Mouse (Mus musculus) bone marrow macrophage, adult 2 months (primary cell): ENCODE measurements around the gene Kcnh2. TPM values are rescaled to one million over a fixed set of nuclear protein-coding genes. Genes with fewer than 3 reads are reported as not detected.
A peak's percentile ranks its signal among the peaks of the same experiment; 100 is the strongest.

ENCODE experiments used
- H3K27ac ChIP-seq: 2 replicates; pipeline ENCODE4 v1.5.1; 2012; ENCODE audit warnings: low read depth, low read length; ENCODE audit not compliant: insufficient read depth
- H3K4me1 ChIP-seq: 2 replicates; pipeline ENCODE4 v1.6.1; 2012; ENCODE audit warnings: low read length; ENCODE audit not compliant: control insufficient read depth, insufficient read depth
- H3K4me3 ChIP-seq: 2 replicates; pipeline ENCODE4 v1.5.1; 2012; ENCODE audit warnings: mild to moderate bottlenecking, low read length, moderate library complexity; ENCODE audit not compliant: insufficient read depth
- CTCF ChIP-seq: IDR thresholded peaks from 2 replicates; pipeline ENCODE4 v1.5.1; 2012; ENCODE audit warnings: low read depth, mild to moderate bottlenecking, low read length, moderate library complexity
- POLR2A ChIP-seq: IDR thresholded peaks from 2 replicates; pipeline ENCODE4 v1.6.1; 2012; ENCODE audit warnings: mild to moderate bottlenecking, low read depth, low read length, borderline replicate concordance
- polyA plus RNA-seq: library from polyadenylated mRNA; stranded (reverse); fragments of >200 nt; gene quantifications from 2 replicates; pipeline ENCODE4 v1.2.4, GENCODE M21; 2012; ENCODE audit not compliant: missing spikeins, insufficient read depth, insufficient read length

Gene Kcnh2
- polyA plus RNA-seq, 1 experiment: not detected

DNA sequence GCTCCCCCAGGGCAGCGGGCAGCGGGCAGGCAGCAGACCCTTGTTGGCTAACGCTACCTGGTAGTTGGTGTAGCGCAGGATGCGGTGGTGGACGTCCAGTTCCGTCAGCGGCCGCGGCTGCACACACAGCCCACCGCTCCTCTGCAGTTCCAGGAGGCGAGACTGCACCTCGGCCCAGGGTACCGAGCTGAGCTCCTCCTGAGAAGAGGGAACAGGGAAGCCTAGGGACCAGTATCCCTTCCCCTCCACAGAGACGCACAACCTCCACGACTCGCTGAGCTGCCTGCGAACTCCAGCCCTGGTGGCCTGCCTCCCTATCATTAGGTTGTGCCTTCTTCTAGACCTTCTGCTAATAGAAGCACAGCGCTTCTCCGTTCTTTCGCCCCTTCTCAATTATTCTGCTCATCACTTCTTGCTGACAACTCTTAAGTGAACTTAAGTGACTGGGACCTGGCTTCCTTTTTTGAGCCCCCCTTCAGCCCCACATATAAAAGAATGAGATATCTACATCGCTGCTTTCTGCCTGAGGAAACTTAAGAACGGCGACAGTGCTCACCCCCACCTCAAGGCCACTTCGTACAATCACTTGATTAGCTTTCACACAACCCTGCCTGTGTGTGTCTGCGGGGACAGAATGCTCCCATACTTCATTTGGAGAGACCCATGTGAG lies 37.0 kb upstream of the Kcnh2 start:
- peaks cover 49% of the 10 kb centered on the region for H3K4me1 ChIP-seq
- H3K4me3 ChIP-seq: peak overlapping the region; percentile 80
- H3K27ac ChIP-seq: peak overlapping the region; percentile 93
- no peak for TF ChIP-seq CTCF
- no peak for TF ChIP-seq POLR2A

DNA sequence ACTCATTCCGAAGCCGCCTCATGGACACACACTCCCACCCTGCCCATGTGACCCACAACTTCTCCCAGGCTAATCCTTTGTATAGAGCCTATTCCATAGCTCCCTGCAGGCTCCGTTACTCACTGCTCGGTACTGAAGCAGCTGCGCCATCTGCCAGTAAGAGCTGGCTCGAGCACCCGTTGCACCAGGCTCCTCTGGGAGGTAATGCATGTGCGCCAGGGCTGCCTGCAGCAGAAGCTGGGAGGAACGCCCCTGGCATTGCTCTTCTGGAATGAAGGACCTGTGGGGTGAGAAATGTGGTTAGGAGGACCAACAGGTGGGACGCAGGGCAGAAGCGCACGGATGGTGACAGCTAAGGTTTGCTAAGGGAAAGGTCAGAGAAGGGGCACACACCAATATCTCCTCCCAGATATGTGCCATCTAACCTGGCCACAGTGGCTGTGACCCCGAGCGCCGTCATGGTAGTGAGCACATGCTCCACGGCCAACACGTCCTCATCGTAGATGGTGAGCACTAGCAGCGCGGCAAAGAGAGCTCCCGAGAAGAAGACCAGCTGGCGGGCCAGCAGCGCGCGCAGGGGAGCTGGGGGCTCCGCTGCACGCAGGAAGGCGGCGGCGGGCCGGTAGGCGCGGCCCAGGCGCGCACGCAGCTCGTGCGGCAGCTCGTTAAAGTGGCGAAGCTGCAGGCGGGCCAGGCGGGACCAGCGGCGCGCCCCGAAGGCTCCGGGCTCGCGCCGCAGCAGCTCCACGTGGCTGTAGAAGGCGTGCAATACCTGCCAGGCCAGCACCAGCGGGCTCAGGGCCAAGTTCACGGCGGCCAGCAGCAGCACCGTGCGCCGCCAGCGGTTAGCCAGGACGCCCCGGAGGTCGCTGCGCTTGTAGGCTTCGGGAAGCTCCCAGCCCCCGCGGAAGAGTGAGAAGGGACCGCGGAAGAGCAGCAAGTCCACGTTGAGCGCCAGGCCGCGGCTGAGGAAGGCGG lies 36.1 kb upstream of the Kcnh2 start:
- Histone ChIP-seq H3K4me3 (peak overlapping the region; percentile 80), H3K4me1 (peaks cover 42% of the 10 kb centered on the region), H3K27ac (peak overlapping the region; percentile 93)
- TF ChIP-seq CTCF: no peak
- TF ChIP-seq POLR2A: no peak

GRCm38 (mm10) chr5:24385887-24386550 lies 34.6 kb upstream of the Kcnh2 start:
- Histone ChIP-seq H3K4me1 (peaks cover 41% of the 10 kb centered on the region), H3K4me3 (no peak overlapping the region), H3K27ac (no peak overlapping the region)
- no peak for TF ChIP-seq CTCF
- no peak for TF ChIP-seq POLR2A

DNA sequence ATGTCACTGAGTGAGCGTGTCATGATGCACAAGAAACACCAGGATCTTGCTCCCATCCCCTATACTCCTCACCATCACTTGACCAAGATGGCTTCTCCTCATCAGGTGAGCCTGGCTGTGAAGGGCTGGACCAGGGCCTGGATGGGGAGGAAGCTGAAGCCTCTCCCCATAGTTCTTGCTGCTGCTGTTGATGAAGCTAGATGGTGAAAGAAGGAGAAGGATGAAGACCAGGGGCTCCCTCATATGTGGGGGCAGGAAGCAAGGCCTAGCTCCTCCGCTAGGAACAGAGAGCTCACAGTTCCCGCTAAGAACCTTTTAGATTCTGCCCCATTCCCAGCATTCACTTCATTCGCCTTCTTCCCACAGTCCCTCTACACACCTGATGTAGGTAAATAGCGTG lies 34.0 kb upstream of the Kcnh2 start:
- TF ChIP-seq CTCF (no peak), POLR2A (no peak)
- Histone ChIP-seq H3K27ac (no peak overlapping the region), H3K4me3 (no peak overlapping the region), H3K4me1 (peaks cover 38% of the 10 kb centered on the region)

DNA sequence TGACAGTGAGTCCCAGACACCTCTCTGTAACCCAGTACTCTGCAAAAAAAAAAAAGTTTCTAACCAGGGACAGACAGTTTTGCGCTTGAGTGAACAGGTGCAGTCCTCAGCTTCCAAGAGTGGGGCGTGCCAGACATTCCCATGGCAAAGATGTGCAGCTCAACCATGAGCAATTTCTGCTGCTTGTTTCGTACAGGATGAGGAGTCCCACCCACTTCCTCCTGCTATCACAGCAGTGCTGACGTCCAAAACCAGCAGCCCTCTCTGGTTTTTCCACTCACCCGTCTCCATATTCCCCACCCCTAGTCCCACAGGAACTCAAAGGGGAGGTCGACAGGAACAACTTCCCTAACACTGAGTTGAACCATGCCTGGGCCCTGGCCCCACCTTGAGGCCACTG lies 33.0 kb upstream of the Kcnh2 start:
- peaks cover 29% of the 10 kb centered on the region for H3K4me1 ChIP-seq
- H3K27ac ChIP-seq: peak overlapping the region; percentile 20
- TF ChIP-seq CTCF (no peak), POLR2A (no peak)
- H3K4me3 ChIP-seq: no peak overlapping the region

- Histone ChIP-seq H3K4me3 (peak overlapping the region; percentile 28), H3K4me1 (peaks cover 23% of the 10 kb centered on the region), H3K27ac (no peak overlapping the region)
- no peak for TF ChIP-seq POLR2A
- no peak; the same call in 1 of the 2 replicates for TF ChIP-seq CTCF
Measured at GRCm38 (mm10) chr5:24383026-24383859, 31.8 kb upstream of the Kcnh2 start.

DNA sequence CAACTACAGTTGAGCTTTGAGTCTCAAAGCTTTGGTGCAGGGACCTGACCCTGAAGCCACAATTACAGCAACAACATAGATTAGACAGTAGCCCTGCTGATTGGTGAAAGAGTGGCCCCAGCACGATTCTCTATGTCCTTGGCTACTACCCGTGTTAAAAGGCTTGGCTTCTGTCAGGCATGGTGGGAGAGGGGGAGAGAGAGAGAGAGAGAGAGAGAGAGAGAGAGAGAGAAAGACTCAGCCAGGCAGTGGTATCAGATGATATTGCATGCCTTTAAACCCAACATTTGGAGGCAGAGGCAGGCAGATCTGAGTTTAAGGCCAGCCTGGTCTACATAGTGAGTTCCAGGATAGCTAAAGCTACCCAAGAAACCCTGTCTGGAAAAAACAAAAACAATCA lies 30.6 kb upstream of the Kcnh2 start:
- Histone ChIP-seq H3K27ac (no peak overlapping the region), H3K4me1 (peaks cover 23% of the 10 kb centered on the region), H3K4me3 (no peak overlapping the region)
- TF ChIP-seq CTCF: no peak
- no peak for TF ChIP-seq POLR2A

GRCm38 (mm10) chr5:24381486-24381885 lies 30.1 kb upstream of the Kcnh2 start:
- TF ChIP-seq CTCF (no peak), POLR2A (no peak)
- Histone ChIP-seq H3K4me3 (no peak overlapping the region), H3K27ac (no peak overlapping the region), H3K4me1 (peaks cover 18% of the 10 kb centered on the region)

DNA sequence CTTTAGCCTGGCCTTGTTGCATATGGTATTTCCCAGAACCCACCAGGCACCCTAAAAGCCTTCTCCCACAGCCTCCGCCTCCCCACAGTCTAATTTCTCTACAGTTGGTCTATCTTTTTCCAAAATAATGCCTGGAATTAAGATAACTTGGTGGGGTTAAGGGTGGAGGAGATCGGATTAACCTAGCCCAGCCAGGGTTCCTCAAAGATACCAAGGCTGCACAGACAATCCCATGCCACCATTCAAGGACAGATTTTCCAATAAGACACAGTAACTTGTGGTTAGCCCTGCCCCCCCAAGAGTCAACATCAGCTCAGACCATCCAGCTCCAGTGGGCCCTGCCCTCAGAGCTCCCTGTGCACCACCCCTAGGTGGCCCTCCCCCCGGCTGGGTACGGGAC lies 29.1 kb upstream of the Kcnh2 start:
- no peak for TF ChIP-seq POLR2A
- TF ChIP-seq CTCF: no peak
- Histone ChIP-seq H3K4me3 (no peak overlapping the region), H3K27ac (no peak overlapping the region), H3K4me1 (peaks cover 14% of the 10 kb centered on the region)
